In genomic region chr17:33513874-33514273, GRCm38 (mm10) we compare ENCODE assay signal across 12 mouse cellular contexts. TPM values are rescaled to one million over a fixed set of nuclear protein-coding genes. Genes with fewer than 3 reads are reported as not detected.
DNase-seq lines count a peak whose midpoint lies in the region; ATAC-seq and TF ChIP-seq lines count a peak whose summit lies in the region.
"Had no signal": no experiment of that assay in that cellular context is flagged by ENCODE, and none has a peak within 500 bp of the region (broad histone marks: within the 10 kb centered on the region; RNA-seq: fewer than 3 reads in every experiment).

No protein-coding gene starts in this region.

- no peaks in the 10 kb centered on the region for H3K9me3 ChIP-seq in liver, embryonic 11.5 days (ENCODE audit: control insufficient read depth, low read length)
- H3K9me3 ChIP-seq in ES-E14 (ENCODE audit: control insufficient read depth, insufficient read depth, low read depth, low read length) = no peaks in the 10 kb centered on the region
- H3K9me3 ChIP-seq: heart, embryonic 15.5 days; intestine, embryonic 15.5 days had no signal

- TF ChIP-seq POLR2A in liver, adult 2 months (IDR thresholded peaks at IDR 0.05; ENCODE audit: extremely low read depth, insufficient read depth, low read length) = no peak

- H3K79me2 ChIP-seq in liver, adult 2 months (ENCODE audit: control insufficient read depth, insufficient read depth, low read length) = no peaks in the 10 kb centered on the region

- 82% methylated on average over 5 of the region's 5 CpGs for WGBS in liver, adult 2 months
- 80% methylated on average over 5 of the region's 5 CpGs for WGBS in liver, embryonic 11.5 days

- no peak overlapping the region for H3K27ac ChIP-seq in liver, adult 2 months (replicated peaks; ENCODE audit: insufficient read depth, low read depth, low read length)
- H3K27ac ChIP-seq in liver, embryonic 11.5 days (ENCODE audit: low read depth, low read length) = no peak overlapping the region
- no peak overlapping the region for H3K27ac ChIP-seq in ES-E14 (ENCODE audit: insufficient read depth, low read depth, low read length, poor library complexity, severe bottlenecking)
- H3K27ac ChIP-seq: heart, embryonic 15.5 days; intestine, embryonic 15.5 days; limb, embryonic 12.5 days had no signal

- peak; percentile 52 for DNase-seq in CD4-positive, CD25-positive, alpha-beta regulatory T cell, adult 2 months (ENCODE audit: low read depth, low spot score)
- DNase-seq in liver, adult 2 months (ENCODE audit: extremely low read depth, low read depth, low spot score) = no peak
- no peak for DNase-seq in liver, embryonic 11.5 days (ENCODE audit: low spot score)
- peak; percentile 39 for DNase-seq in ES-E14 (ENCODE audit: low read depth, low spot score)
- DNase-seq in induced T-regulatory cell, adult 2 months (ENCODE audit: low read depth) = peak; percentile 74
- DNase-seq in B cell, adult 2 months = no peak
- DNase-seq in testis, postnatal 10 days (ENCODE audit: low spot score) = no peak

- in situ Hi-C loops in ES-E14 (cut with MboI; ENCODE audit: low sequenced_read_pairs in 2 of 2, unreplicated experiment in 2 of 2) = no loop called here

- H3K4me1 ChIP-seq in liver, adult 2 months (ENCODE audit: control insufficient read depth, insufficient read depth, low read length) = no peaks in the 10 kb centered on the region
- H3K4me1 ChIP-seq in liver, embryonic 11.5 days (replicated peaks; ENCODE audit: control insufficient read depth, insufficient read depth, low read length) = no peaks in the 10 kb centered on the region
- no peaks in the 10 kb centered on the region for H3K4me1 ChIP-seq in ES-E14 (ENCODE audit: control insufficient read depth in 2 of 2, insufficient read depth in 2 of 2, low read length in 2 of 2, poor library complexity in 1 of 2)
- H3K4me1 ChIP-seq: intestine, embryonic 15.5 days; limb, embryonic 12.5 days had no signal

- H3K36me3 ChIP-seq in liver, adult 2 months (ENCODE audit: control insufficient read depth, insufficient read depth, low read length) = no peaks in the 10 kb centered on the region
- H3K36me3 ChIP-seq in liver, embryonic 11.5 days (ENCODE audit: control insufficient read depth, insufficient read depth, low read length) = no peaks in the 10 kb centered on the region
- no peaks in the 10 kb centered on the region for H3K36me3 ChIP-seq in ES-E14 (ENCODE audit: control insufficient read depth, insufficient read depth, low read length, poor library complexity, severe bottlenecking)
- H3K36me3 ChIP-seq: heart, embryonic 15.5 days; intestine, embryonic 15.5 days; limb, embryonic 12.5 days had no signal

- H3K4me2 ChIP-seq in liver, embryonic 11.5 days = no peak overlapping the region
- H3K4me2 ChIP-seq: heart, embryonic 15.5 days; intestine, embryonic 15.5 days; limb, embryonic 12.5 days had no signal

- TF ChIP-seq CTCF in liver, adult 2 months (IDR thresholded peaks at IDR 0.05; ENCODE audit: low read depth, low read length) = peak; percentile 31; the same call in 1 of the 2 replicates

- H3K27me3 ChIP-seq in liver, adult 2 months (ENCODE audit: control insufficient read depth, insufficient read depth, low read length) = peaks cover 2% of the 10 kb centered on the region; the same call in 1 of the 2 replicates
- no peaks in the 10 kb centered on the region for H3K27me3 ChIP-seq in liver, embryonic 11.5 days (replicated peaks; ENCODE audit: control insufficient read depth, insufficient read depth, low read length)
- H3K27me3 ChIP-seq: heart, embryonic 15.5 days; intestine, embryonic 15.5 days; limb, embryonic 12.5 days had no signal

- no peak overlapping the region for H3K4me3 ChIP-seq in liver, adult 2 months (ENCODE audit: insufficient read depth, low read depth, low read length)
- no peak overlapping the region for H3K4me3 ChIP-seq in liver, embryonic 11.5 days (ENCODE audit: low read depth, low read length)
- no peak overlapping the region for H3K4me3 ChIP-seq in ES-E14 (ENCODE audit: insufficient read depth in 1 of 2, low read depth in 1 of 2, low read length in 2 of 2, poor library complexity in 1 of 2, severe bottlenecking in 1 of 2)
- H3K4me3 ChIP-seq: heart, embryonic 15.5 days; intestine, embryonic 15.5 days; limb, embryonic 12.5 days; myocyte had no signal

- ATAC-seq in CD4-positive, CD25-positive, alpha-beta regulatory T cell, adult 4 months = no peak
- no peak for ATAC-seq in liver, embryonic 11.5 days (replicated peaks; ENCODE audit: low FRiP score)
- ATAC-seq: intestine, embryonic 15.5 days had no signal

- no peak overlapping the region for H3K9ac ChIP-seq in liver, adult 2 months (ENCODE audit: low read depth, low read length)
- H3K9ac ChIP-seq in liver, embryonic 11.5 days (ENCODE audit: low read depth, low read length) = no peak overlapping the region
- H3K9ac ChIP-seq in ES-E14 (ENCODE audit: insufficient read depth, low read depth, low read length, poor library complexity, severe bottlenecking) = no peak overlapping the region
- H3K9ac ChIP-seq: heart, embryonic 15.5 days; intestine, embryonic 15.5 days; limb, embryonic 12.5 days had no signal

TF ChIP-seq in ES-E14, 5 proteins besides CTCF, POLR2A, EP300 and RAD21:
- TF ChIP-seq ZC3H11A (IDR thresholded peaks at IDR 0.05; ENCODE audit: borderline replicate concordance, low read depth, low read length) = peak; percentile 79
- no peak for TF ChIP-seq CHD2 (IDR thresholded peaks at IDR 0.05; ENCODE audit: low read depth, low read length)
- TF ChIP-seq MAFK (IDR thresholded peaks at IDR 0.05; ENCODE audit: insufficient read depth, low read depth, low read length) = no peak
- TF ChIP-seq ZNF384 (IDR thresholded peaks at IDR 0.05; ENCODE audit: low read depth, low read length) = no peak
- TF ChIP-seq HCFC1 (IDR thresholded peaks at IDR 0.05; ENCODE audit: borderline replicate concordance, insufficient read depth, low read length) = no peak

RNA-seq across cellular contexts. Expression of gene Adamts10, which starts 10.1 kb away (rescaled TPM):
- polyA plus RNA-seq in CD4-positive, CD25-positive, alpha-beta regulatory T cell, adult 4 months (2017; shearing (Covaris generic)) = 10 to 100 TPM; 53.9 to 80.8 TPM
- 6.5 and 7.0 TPM in 2 replicates for total RNA-seq in liver, adult 2 months (2014; rRNA removed)
- polyA plus RNA-seq in liver, adult 2 months (2012; rRNA removed) = 6.6 and 8.6 TPM in 2 replicates
- 26.8 and 33.3 TPM in 2 replicates for polyA plus RNA-seq in liver, embryonic 11.5 days (2014; fragmentation: Nextera tagmentation; extraction: Ambion mirVana)
- 17.5 and 25.8 TPM in 2 replicates for total RNA-seq in ES-E14 (2012; rRNA removed)

RNA-seq across cellular contexts. Expression of gene Myo1f, which starts 41.6 kb away (rescaled TPM):
- polyA plus RNA-seq in CD4-positive, CD25-positive, alpha-beta regulatory T cell, adult 4 months (2017; shearing (Covaris generic)) = 10 to 100 TPM; 51.2 to 91.0 TPM
- 1.7 and 2.9 TPM in 2 replicates for total RNA-seq in liver, adult 2 months (2014; rRNA removed)
- 1.1 and 1.4 TPM in 2 replicates for polyA plus RNA-seq in liver, adult 2 months (2012; rRNA removed)
- 8.1 and 9.8 TPM in 2 replicates for polyA plus RNA-seq in liver, embryonic 11.5 days (2014; fragmentation: Nextera tagmentation; extraction: Ambion mirVana)
- 11.9 and 13.8 TPM in 2 replicates for total RNA-seq in ES-E14 (2012; rRNA removed)
- polyA plus RNA-seq: myocyte had no signal

Comparison
In these comparisons a context has a peak if more than half of its experiments do, and no peak if none do; other contexts are left out.
1. DNase-seq: peak in CD4-positive, CD25-positive, alpha-beta regulatory T cell, adult 2 months (single experiment), ES-E14 (single experiment) and induced T-regulatory cell, adult 2 months (single experiment); none in liver, adult 2 months (single experiment), liver, embryonic 11.5 days (single experiment), B cell, adult 2 months (0 of 2) and testis, postnatal 10 days (single experiment).